Mouse (Mus musculus) adrenal gland, postnatal 4 days (tissue): Measurements from ENCODE around the gene Dyrk1a. TPM values are rescaled to one million over a fixed set of nuclear protein-coding genes. Genes with fewer than 3 reads are reported as not detected.
A peak's percentile ranks its signal among the peaks of the same experiment; 100 is the strongest.
"Not testable (repeated sequence)": the region's sequence is repeated elsewhere in the genome, so short reads cannot be mapped to it uniquely, and the experiment has no call there.

Source experiments
- DNase-seq, 2 experiments: peaks; one replicate each; pipeline ENCODE4 v3.0.0; 2021 to 2022; ENCODE audit warnings: low spot score in 2 of 2, mixed read lengths in 2 of 2
- total RNA-seq, 2 experiments: library from RNA; stranded (reverse); gene quantifications; 2 replicates each; pipeline ENCODE4 v1.2.3; 2021

Gene Dyrk1a
- total RNA-seq, 2 experiments from 2014 or later: 86.3 to 92.5 TPM

- no peak for DNase-seq
Measured at GRCm38 (mm10) chr16:94628976-94629729, 59.3 kb downstream of the Dyrk1a start.

GRCm38 (mm10) chr16:94631984-94632383, 62.2 kb downstream of the Dyrk1a start:
- DNase-seq: peak in 1 of 2 experiments; percentile 33

GRCm38 (mm10) chr16:94632424-94632963, 62.7 kb downstream of the Dyrk1a start:
- no peak for DNase-seq

- no peak for DNase-seq
Measured at GRCm38 (mm10) chr16:94633012-94633411, 63.2 kb downstream of the Dyrk1a start.

GRCm38 (mm10) chr16:94637423-94637822, 67.6 kb downstream of the Dyrk1a start:
- no peak for DNase-seq

- DNase-seq: no peak
Measured at GRCm38 (mm10) chr16:94641799-94642198, 72.0 kb downstream of the Dyrk1a start.

- DNase-seq: no peak
Measured at GRCm38 (mm10) chr16:94647153-94647552, 77.3 kb downstream of the Dyrk1a start.

GRCm38 (mm10) chr16:94647925-94648324, 78.1 kb downstream of the Dyrk1a start:
- no peak for DNase-seq

- DNase-seq: no peak
Measured at GRCm38 (mm10) chr16:94649861-94650260, 80.1 kb downstream of the Dyrk1a start.

GRCm38 (mm10) chr16:94652091-94652713, 82.4 kb downstream of the Dyrk1a start:
- DNase-seq: no peak

- DNase-seq: no peak
Measured at GRCm38 (mm10) chr16:94655083-94655482, 85.3 kb downstream of the Dyrk1a start.

GRCm38 (mm10) chr16:94656891-94657290, 87.1 kb downstream of the Dyrk1a start:
- DNase-seq: no peak

GRCm38 (mm10) chr16:94659394-94659793, 89.6 kb downstream of the Dyrk1a start:
- no peak for DNase-seq

- no peak for DNase-seq
Measured at GRCm38 (mm10) chr16:94660221-94660620, 90.4 kb downstream of the Dyrk1a start.

- no peak for DNase-seq
Measured at GRCm38 (mm10) chr16:94667557-94667956, 97.7 kb downstream of the Dyrk1a start.

- DNase-seq: no peak
Measured at GRCm38 (mm10) chr16:94671313-94671712, 101.5 kb downstream of the Dyrk1a start.

GRCm38 (mm10) chr16:94680924-94681323, 111.1 kb downstream of the Dyrk1a start:
- no peak for DNase-seq

GRCm38 (mm10) chr16:94681760-94682159, 112.0 kb downstream of the Dyrk1a start:
- DNase-seq: no peak

GRCm38 (mm10) chr16:94683960-94684359, 114.2 kb downstream of the Dyrk1a start:
- DNase-seq: no peak

- DNase-seq: no peak
Measured at GRCm38 (mm10) chr16:94693687-94694305, 124.0 kb downstream of the Dyrk1a start.

- DNase-seq: no peak
Measured at GRCm38 (mm10) chr16:94697553-94697952, 127.7 kb downstream of the Dyrk1a start.

- DNase-seq: not testable (repeated sequence)
Measured at GRCm38 (mm10) chr16:94698234-94698633, 128.4 kb downstream of the Dyrk1a start.
